Mouse (Mus musculus) heart, postnatal 0 days (tissue): Measurements from ENCODE around the gene Sipa1l2. TPM values are rescaled to one million over a fixed set of nuclear protein-coding genes. Genes with fewer than 3 reads are reported as not detected.

Source experiments
- ATAC-seq: fragments of 200-750 bp; cut with Nextera tagmentation; 2 replicates; pipeline ENCODE4 v1.8.0; 2017; ENCODE audit warnings: low read depth, moderate number of reproducible peaks, moderate library complexity; ENCODE audit not compliant: insufficient read depth
- DNase-seq: peaks from one replicate; pipeline ENCODE4 v3.0.0-alpha.2; 2016; ENCODE audit warnings: low spot score
- H3K27ac ChIP-seq: fragments of 300-500 bp; sonication (generic); 2 replicates; pipeline ENCODE4 v1.5.1; 2014; ENCODE audit warnings: low read depth, mild to moderate bottlenecking
- H3K27me3 ChIP-seq: fragments of 300-500 bp; sonication (generic); 2 replicates; pipeline ENCODE4 v1.6.1; 2014; ENCODE audit warnings: low read length, mixed read lengths; ENCODE audit not compliant: control insufficient read depth, insufficient read depth
- H3K36me3 ChIP-seq: fragments of 300-500 bp; sonication (generic); replicated peaks from 2 replicates; pipeline ENCODE4 v1.6.1; 2014; ENCODE audit warnings: low read length, mixed read lengths; ENCODE audit not compliant: control insufficient read depth, insufficient read depth
- H3K4me1 ChIP-seq: fragments of 300-500 bp; sonication (generic); 2 replicates; pipeline ENCODE4 v1.6.1; 2014; ENCODE audit warnings: antibody characterized with exemption; ENCODE audit not compliant: control insufficient read depth, insufficient read depth
- H3K4me2 ChIP-seq: fragments of 300-500 bp; sonication (generic); 2 replicates; pipeline ENCODE4 v1.6.1; 2014; ENCODE audit warnings: low read depth, mild to moderate bottlenecking, low read length, moderate library complexity
- H3K4me3 ChIP-seq: fragments of 300-500 bp; sonication (generic); 2 replicates; pipeline ENCODE4 v1.5.1; 2014; ENCODE audit warnings: low read depth, low read length
- H3K9ac ChIP-seq: fragments of 300-500 bp; sonication (generic); replicated peaks from 2 replicates; pipeline ENCODE4 v1.6.1; 2014; ENCODE audit warnings: low read depth, low read length, mixed read lengths
- H3K9me3 ChIP-seq: fragments of 300-500 bp; sonication (generic); replicated peaks from 2 replicates; pipeline ENCODE4 v1.6.1; 2016; ENCODE audit warnings: low read length; ENCODE audit not compliant: control insufficient read depth
- CTCF ChIP-seq: IDR thresholded peaks from 2 replicates; pipeline ENCODE4 v1.5.1; 2016; ENCODE audit warnings: antibody characterized with exemption, control low read depth, low read depth
- EP300 ChIP-seq: IDR thresholded peaks from 2 replicates; pipeline ENCODE4 v1.6.1; 2016; ENCODE audit warnings: antibody characterized with exemption, low read depth
- WGBS: fragments of 180-500 bp; shearing (Covaris S2); extraction: QIAGEN DNeasy Blood & Tissue Kit; methylation state at CpG from one replicate; pipeline ENCODE4 v1.1.7; 2014; 5-methylcytosine and 5-hydroxymethylcytosine counted together
- polyA plus RNA-seq: library from polyadenylated mRNA; unstranded; fragments of >200 nt; fragmentation: Nextera tagmentation; extraction: Ambion mirVana; gene quantifications from 2 replicates; pipeline ENCODE4 v1.2.1, GENCODE M21; 2015
- total RNA-seq: library from RNA; depleted of rRNA; stranded (reverse); fragments of >200 nt; gene quantifications from 2 replicates; pipeline ENCODE4 v1.2.3, GENCODE M21; 2014; ENCODE audit warnings: low replicate concordance

Gene Sipa1l2
- total and polyA plus RNA-seq, 2 experiments from 2014 or later: 13.6 to 65.8 TPM

DNA sequence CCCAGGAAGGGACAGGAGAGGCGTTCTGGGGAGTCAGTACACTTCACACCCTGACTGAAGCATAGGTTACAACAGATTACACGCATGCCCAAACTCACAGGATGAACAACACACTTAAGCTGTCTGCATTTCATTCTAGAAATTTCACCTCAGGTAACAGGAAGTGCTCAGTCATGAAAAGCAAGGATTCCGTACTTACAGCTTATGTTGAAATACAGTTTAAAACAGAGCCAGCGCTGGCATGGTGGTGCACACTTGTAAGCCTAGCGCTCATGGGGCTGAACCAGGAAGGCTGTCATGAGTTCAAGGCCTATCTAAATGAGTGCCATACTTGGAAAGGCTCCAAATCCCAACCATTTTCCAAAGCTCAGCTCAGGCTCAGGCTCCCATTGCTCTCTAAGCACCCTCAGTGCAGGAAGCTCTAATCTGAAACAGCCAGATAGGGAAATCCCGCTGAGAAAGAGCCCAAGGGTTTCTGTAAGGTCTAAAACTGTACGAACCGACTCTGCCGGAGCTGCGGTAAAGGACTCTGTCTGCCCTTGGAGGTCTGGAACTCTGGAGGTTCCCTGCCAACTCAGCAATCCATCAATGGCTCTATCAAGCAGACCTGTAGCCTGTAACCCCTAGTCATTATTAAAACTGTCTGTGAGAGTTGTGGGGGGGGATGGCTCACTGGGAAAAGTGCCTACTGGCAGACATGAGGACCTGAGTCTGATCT is 12.1 kb downstream of the Sipa1l2 start:
- Histone ChIP-seq H3K4me1 (peaks cover 77% of the 10 kb centered on the region), H3K27ac (peak overlapping the region; percentile 88), H3K27me3 (no peaks in the 10 kb centered on the region), H3K4me2 (peak overlapping the region; percentile 42), H3K9ac (no peak overlapping the region; the same call in 1 of the 2 replicates), H3K9me3 (no peaks in the 10 kb centered on the region), H3K36me3 (no peaks in the 10 kb centered on the region), H3K4me3 (no peak overlapping the region)
- ATAC-seq (peak; percentile 32; the same call in 1 of the 2 replicates), DNase-seq (no peak)
- WGBS: 17% methylated on average over 10 of the region's 10 CpGs
- TF ChIP-seq CTCF (no peak), EP300 (no peak)

DNA sequence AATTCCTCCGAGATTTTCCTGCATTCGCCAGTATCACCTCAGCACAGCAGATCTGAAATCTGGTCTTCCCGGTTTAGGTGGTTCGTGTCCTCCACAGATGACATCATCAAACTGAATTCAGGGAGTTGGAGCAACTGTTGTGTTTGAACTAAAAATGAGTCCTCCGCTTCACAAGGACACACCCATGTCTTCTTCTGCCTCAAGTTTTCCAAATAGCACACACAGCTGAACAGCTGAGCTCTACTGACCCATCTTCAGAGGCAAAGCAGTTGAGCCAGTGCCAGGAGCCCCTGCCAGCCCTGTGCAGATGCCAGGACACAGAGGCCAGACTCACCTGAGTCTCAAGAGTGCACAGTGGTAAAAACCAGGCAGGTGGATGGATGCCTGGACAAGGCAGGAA is 12.9 kb downstream of the Sipa1l2 start:
- no peak for ATAC-seq
- no peaks in the 10 kb centered on the region for H3K9me3 ChIP-seq
- H3K4me3 ChIP-seq: no peak overlapping the region
- DNase-seq: no peak
- H3K4me2 ChIP-seq: peak overlapping the region; percentile 42; the same call in 1 of the 2 replicates
- no peaks in the 10 kb centered on the region for H3K27me3 ChIP-seq
- H3K4me1 ChIP-seq: peaks cover 71% of the 10 kb centered on the region
- no peaks in the 10 kb centered on the region for H3K36me3 ChIP-seq
- no peak overlapping the region; the same call in 1 of the 2 replicates for H3K9ac ChIP-seq
- no peak for TF ChIP-seq EP300
- TF ChIP-seq CTCF: no peak
- 59% methylated on average over 5 of the region's 5 CpGs for WGBS
- H3K27ac ChIP-seq: peak overlapping the region; percentile 88

GRCm38 (mm10) chr8:125550567-125550966 is 19.0 kb downstream of the Sipa1l2 start:
- Histone ChIP-seq H3K9ac (no peak overlapping the region), H3K4me1 (peaks cover 53% of the 10 kb centered on the region)

GRCm38 (mm10) chr8:125547296-125547695 is 22.3 kb downstream of the Sipa1l2 start:
- 55% methylated on average over 3 of the region's 3 CpGs for WGBS
- Histone ChIP-seq H3K4me3 (no peak overlapping the region), H3K9me3 (no peaks in the 10 kb centered on the region), H3K27ac (peak overlapping the region; percentile 34), H3K4me2 (no peak overlapping the region), H3K9ac (no peak overlapping the region), H3K27me3 (no peaks in the 10 kb centered on the region), H3K4me1 (peaks cover 46% of the 10 kb centered on the region), H3K36me3 (no peaks in the 10 kb centered on the region)
- TF ChIP-seq EP300: no peak
- no peak for ATAC-seq
- DNase-seq: no peak

More at GRCm38 (mm10) chr8:125550567-125550966, 19.0 kb downstream of the Sipa1l2 start:
- no peak overlapping the region for H3K4me3 ChIP-seq
- 58% methylated on average over 4 of the region's 4 CpGs for WGBS
- no peaks in the 10 kb centered on the region for H3K27me3 ChIP-seq
- H3K4me2 ChIP-seq: no peak overlapping the region
- ATAC-seq: no peak
- H3K9me3 ChIP-seq: no peaks in the 10 kb centered on the region
- DNase-seq: no peak
- no peak overlapping the region for H3K27ac ChIP-seq
- no peak for TF ChIP-seq EP300
- no peak for TF ChIP-seq CTCF
- no peaks in the 10 kb centered on the region for H3K36me3 ChIP-seq

GRCm38 (mm10) chr8:125545866-125546265 is 23.7 kb downstream of the Sipa1l2 start:
- DNase-seq (no peak), ATAC-seq (no peak)
- Histone ChIP-seq H3K4me3 (no peak overlapping the region), H3K36me3 (no peaks in the 10 kb centered on the region), H3K4me1 (peaks cover 59% of the 10 kb centered on the region), H3K27me3 (no peaks in the 10 kb centered on the region), H3K27ac (peak overlapping the region; percentile 34; the same call in 1 of the 2 replicates), H3K9me3 (no peaks in the 10 kb centered on the region), H3K9ac (no peak overlapping the region), H3K4me2 (no peak overlapping the region)
- no peak for TF ChIP-seq CTCF
- TF ChIP-seq EP300: no peak
- whole genome bisulfite sequencing: 54% methylated on average over 9 of the region's 9 CpGs
